Mouse (Mus musculus) CH12.LX (cell line): Measurements from ENCODE around the gene Fam241b.

Source experiments
- CTCF ChIP-seq, 2 experiments: IDR thresholded peaks in 1 of 2; conservative IDR thresholded peaks in 1 of 2; 2 replicates each; pipeline ENCODE4 v1.5.1; 2011 to 2012; ENCODE audit warnings: low read depth in 2 of 2, low read length in 2 of 2, improper control_type of control experiment in 1 of 2, inconsistent platforms in 1 of 2, mild to moderate bottlenecking in 1 of 2, moderate library complexity in 1 of 2
- HCFC1 ChIP-seq: IDR thresholded peaks from 2 replicates; pipeline ENCODE4 v1.6.1; 2012; ENCODE audit warnings: low read depth, mild to moderate bottlenecking, inconsistent platforms, low read length, improper control_type of control experiment

- TF ChIP-seq HCFC1 (no peak), CTCF (conservative IDR thresholded peaks at IDR 0.05 in 1 of 2, IDR thresholded peaks at IDR 0.05 in 1 of 2; ENCODE audit: low read depth in 2 of 2, low read length in 2 of 2) (no peak)
Measured at GRCm38 (mm10) chr10:62179944-62180343, 36.2 kb upstream of the Fam241b start.
